Mouse (Mus musculus) heart, adult 2 months (tissue): ENCODE results near the gene Pml. TPM values are rescaled to one million over a fixed set of nuclear protein-coding genes. Genes with fewer than 3 reads are reported as not detected.

Source experiments
- DNase-seq, 2 experiments: peaks; one replicate each; pipeline ENCODE4 v3.0.0; 2021
- H3K27ac ChIP-seq: fragments of 200-600 bp; 2 replicates; pipeline ENCODE4 v1.8.1; 2022
- H3K27me3 ChIP-seq: fragments of 200-500 bp; 2 replicates; pipeline ENCODE4 v1.6.1; 2012; ENCODE audit warnings: mild to moderate bottlenecking, low read length, inconsistent platforms, mixed read lengths; ENCODE audit not compliant: control insufficient read depth, insufficient read depth
- H3K36me3 ChIP-seq: fragments of 200-500 bp; 2 replicates; pipeline ENCODE4 v1.6.1; 2012; ENCODE audit warnings: low read length, inconsistent platforms; ENCODE audit not compliant: control insufficient read depth, insufficient read depth
- H3K4me1 ChIP-seq: fragments of 200-500 bp; 2 replicates; pipeline ENCODE4 v1.6.1; 2011; ENCODE audit warnings: low read length; ENCODE audit not compliant: control insufficient read depth, insufficient read depth
- H3K4me3 ChIP-seq: fragments of 200-600 bp; 2 replicates; pipeline ENCODE4 v1.8.1; 2022
- H3K79me2 ChIP-seq: fragments of 200-500 bp; replicated peaks from 2 replicates; pipeline ENCODE4 v1.6.1; 2012; ENCODE audit warnings: mild to moderate bottlenecking, inconsistent platforms, low read length, moderate library complexity, mixed read lengths; ENCODE audit not compliant: control insufficient read depth, insufficient read depth
- H3K9ac ChIP-seq: fragments of 200-500 bp; 2 replicates; pipeline ENCODE4 v1.6.1; 2012; ENCODE audit warnings: low read depth, mild to moderate bottlenecking, control low read depth, inconsistent platforms, low read length, mixed read lengths
- CTCF ChIP-seq: fragments of 200-600 bp; IDR thresholded peaks from 2 replicates; pipeline ENCODE4 v1.8.1; 2022; ENCODE audit warnings: antibody characterized with exemption, mild to moderate bottlenecking, moderate library complexity
- EP300 ChIP-seq: fragments of 200-500 bp; IDR thresholded peaks from 2 replicates; pipeline ENCODE4 v1.6.1; 2011; ENCODE audit warnings: low read depth, low read length, control low read depth; ENCODE audit not compliant: insufficient read depth
- POLR2A ChIP-seq: fragments of 200-500 bp; IDR thresholded peaks from 2 replicates; pipeline ENCODE4 v1.6.1; 2011; ENCODE audit warnings: mild to moderate bottlenecking, low read depth, low read length, control low read depth; ENCODE audit not compliant: insufficient read depth
- WGBS: fragments of 180-500 bp; shearing (Covaris S2); methylation state at CpG from one replicate; pipeline ENCODE4 v1.1.7; 2018; 5-methylcytosine and 5-hydroxymethylcytosine counted together
- intact Hi-C: fragments of 180-260 bp; cut with DNase I; formaldehyde crosslinking; loops from one replicate; pipeline ENCODE4 v1.15.1; 2025
- polyA plus RNA-seq: library from polyadenylated mRNA; depleted of rRNA; stranded (reverse); fragments of >200 nt; gene quantifications from 2 replicates; pipeline ENCODE4 v1.2.3, GENCODE M21; 2012
- total RNA-seq, 2 experiments: library from RNA; stranded (reverse); gene quantifications; 2 replicates each; pipeline ENCODE4 v1.2.3; 2021

Gene Pml
- total and polyA plus RNA-seq, 3 experiments = 7.5 to 10.4 (median 8.2) TPM

DNA sequence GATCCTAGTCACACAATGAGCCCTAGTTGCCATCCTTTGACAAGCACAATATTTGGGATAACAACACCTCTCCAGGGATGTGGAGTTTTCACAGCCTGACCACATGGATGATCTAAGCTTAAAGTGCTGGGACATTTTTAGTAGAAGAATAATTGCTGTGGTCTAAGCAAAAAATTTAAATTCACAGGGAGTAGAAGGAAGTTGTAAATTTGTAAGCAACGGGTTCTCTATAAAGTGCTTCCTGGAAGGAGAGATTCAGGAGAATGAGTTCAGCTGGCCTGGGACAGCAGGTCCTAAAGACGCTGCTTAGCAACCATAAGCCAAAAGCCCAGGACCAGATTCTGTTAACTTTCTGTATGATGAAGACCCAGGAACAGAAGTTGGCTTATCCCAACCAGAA, 40.3 kb upstream of the Pml start:
- H3K9ac ChIP-seq = no peak overlapping the region
- intact Hi-C loops = no loop called here
- H3K4me3 ChIP-seq = no peak overlapping the region
- no peak overlapping the region for H3K27ac ChIP-seq
- H3K79me2 ChIP-seq = no peaks in the 10 kb centered on the region
- no peak for DNase-seq
- 73% methylated on average over 2 of the region's 2 CpGs for WGBS
- no peaks in the 10 kb centered on the region for H3K4me1 ChIP-seq
- H3K27me3 ChIP-seq = no peaks in the 10 kb centered on the region
- H3K36me3 ChIP-seq = no peaks in the 10 kb centered on the region
- TF ChIP-seq CTCF (no peak), POLR2A (no peak), EP300 (no peak)

GRCm38 (mm10) chr9:58289090-58289489, 39.5 kb upstream of the Pml start:
- Histone ChIP-seq H3K27ac (no peak overlapping the region), H3K4me1 (no peaks in the 10 kb centered on the region), H3K27me3 (no peaks in the 10 kb centered on the region), H3K4me3 (no peak overlapping the region), H3K79me2 (no peaks in the 10 kb centered on the region), H3K36me3 (no peaks in the 10 kb centered on the region), H3K9ac (no peak overlapping the region)
- intact Hi-C loops = no loop called here
- DNase-seq = no peak
- WGBS = 35% methylated on average over 1 of the region's 1 CpGs
- TF ChIP-seq POLR2A (no peak), CTCF (no peak), EP300 (no peak)

DNA sequence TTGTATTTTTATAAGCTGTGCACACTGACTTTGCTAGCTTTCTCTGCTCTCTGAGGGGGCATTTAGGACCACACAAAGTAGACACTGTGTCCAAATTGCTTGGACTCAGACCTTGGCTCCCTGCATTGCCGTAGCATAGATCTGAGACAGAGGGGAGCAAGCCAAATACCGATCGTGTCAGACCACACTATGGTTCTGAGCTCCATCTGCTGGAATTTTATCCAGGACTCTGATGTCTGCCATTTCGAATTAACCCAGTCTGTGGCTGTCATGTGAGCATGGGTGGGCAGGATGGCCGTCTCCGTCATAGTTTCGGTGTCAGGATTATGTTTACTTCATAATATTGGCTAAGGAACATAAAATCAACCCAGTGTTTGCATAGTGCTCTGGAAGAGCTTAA, 33.8 kb upstream of the Pml start:
- Histone ChIP-seq H3K79me2 (no peaks in the 10 kb centered on the region), H3K4me1 (peaks cover 5% of the 10 kb centered on the region), H3K27ac (no peak overlapping the region), H3K4me3 (no peak overlapping the region), H3K9ac (no peak overlapping the region), H3K27me3 (no peaks in the 10 kb centered on the region), H3K36me3 (no peaks in the 10 kb centered on the region)
- TF ChIP-seq EP300 = no peak
- TF ChIP-seq POLR2A = no peak
- no peak for TF ChIP-seq CTCF
- 61% methylated on average over 7 of the region's 7 CpGs for WGBS
- no peak for DNase-seq
- intact Hi-C loops = loop anchor here (5.0 kb wide), 1 partner anchor 246 kb away; no protein-coding TSS in a partner anchor

DNA sequence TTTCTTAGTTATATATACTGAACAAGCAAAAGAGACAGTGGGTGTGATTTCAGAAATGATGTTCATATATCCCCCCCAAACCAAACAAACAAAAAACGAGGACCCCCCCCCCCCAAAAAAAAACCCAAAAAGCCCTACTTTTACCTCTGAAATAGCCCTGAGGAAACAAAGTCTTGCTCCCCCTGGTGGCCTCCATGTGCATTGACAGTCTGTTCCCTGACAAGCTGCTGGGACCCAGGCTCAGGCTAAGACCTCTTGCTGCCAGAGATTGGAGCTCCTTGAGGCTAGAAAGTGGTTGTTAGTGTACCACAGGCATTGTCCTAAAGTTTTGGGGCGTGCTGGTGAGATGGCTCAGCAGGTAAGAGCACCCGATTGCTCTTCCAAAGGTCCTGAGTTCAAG, 32.0 kb upstream of the Pml start:
- Histone ChIP-seq H3K27me3 (no peaks in the 10 kb centered on the region), H3K79me2 (no peaks in the 10 kb centered on the region), H3K36me3 (no peaks in the 10 kb centered on the region), H3K9ac (no peak overlapping the region), H3K27ac (no peak overlapping the region), H3K4me3 (no peak overlapping the region), H3K4me1 (peaks cover 5% of the 10 kb centered on the region)
- no peak for TF ChIP-seq EP300
- peak; percentile 70 for TF ChIP-seq CTCF
- intact Hi-C loops = loop anchor here (5.0 kb wide), 1 partner anchor 244 kb away; no protein-coding TSS in a partner anchor
- 57% methylated on average over 3 of the region's 3 CpGs for WGBS
- DNase-seq = no peak

- peak overlapping the region; percentile 11; the same call in 1 of the 2 replicates for H3K27ac ChIP-seq
- H3K4me1 ChIP-seq = peaks cover 9% of the 10 kb centered on the region
- 35% methylated on average over 9 of the region's 9 CpGs for WGBS
- peak; percentile 58 to 75 for DNase-seq
- H3K9ac ChIP-seq = 0 out of 2 replicates have a peak overlapping the region, but pooled peaks have one; percentile 2
- H3K79me2 ChIP-seq = no peaks in the 10 kb centered on the region
- intact Hi-C loops = loop anchor here (1.0 to 5.0 kb wide), 3 partner anchors 33 to 243 kb away; no protein-coding TSS in a partner anchor
- no peaks in the 10 kb centered on the region for H3K27me3 ChIP-seq
- 0 out of 2 replicates have a peak overlapping the region, but pooled peaks have one; percentile 11 for H3K4me3 ChIP-seq
- TF ChIP-seq POLR2A (no peak), CTCF (peak; percentile 92), EP300 (peak; percentile 68)
- H3K36me3 ChIP-seq = no peaks in the 10 kb centered on the region
Measured at GRCm38 (mm10) chr9:58280259-58281109, 30.9 kb upstream of the Pml start.

DNA sequence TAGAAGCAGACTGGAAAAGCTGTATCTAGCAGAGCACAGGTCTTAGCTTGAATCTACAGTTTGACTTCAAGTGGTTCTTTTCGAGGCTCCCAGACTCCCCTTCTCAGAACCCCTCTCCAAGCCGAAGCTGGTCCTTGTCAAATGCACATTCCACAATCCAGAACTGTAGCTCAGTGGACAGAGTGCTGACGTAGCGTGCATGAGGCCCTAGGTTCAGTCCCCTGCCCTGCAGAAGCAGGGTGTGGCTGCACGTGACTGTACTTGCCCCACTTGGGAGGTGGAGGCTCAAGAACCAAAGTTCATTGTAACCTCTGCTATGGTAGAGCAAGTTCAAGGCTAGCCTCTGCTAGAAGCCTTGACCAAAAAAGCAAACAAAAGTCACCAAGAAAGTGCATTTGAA, 30.2 kb upstream of the Pml start:
- peaks cover 12% of the 10 kb centered on the region for H3K4me1 ChIP-seq
- H3K27me3 ChIP-seq = no peaks in the 10 kb centered on the region
- H3K36me3 ChIP-seq = peaks cover 1% of the 10 kb centered on the region; the same call in 1 of the 2 replicates
- intact Hi-C loops = loop anchor here (1.0 to 5.0 kb wide), 3 partner anchors 32 to 242 kb away; no protein-coding TSS in a partner anchor
- no peak for DNase-seq
- TF ChIP-seq CTCF = no peak
- TF ChIP-seq EP300 = no peak
- no peak for TF ChIP-seq POLR2A
- H3K4me3 ChIP-seq = no peak overlapping the region
- H3K27ac ChIP-seq = no peak overlapping the region
- 74% methylated on average over 5 of the region's 5 CpGs for WGBS
- H3K79me2 ChIP-seq = no peaks in the 10 kb centered on the region
- no peak overlapping the region for H3K9ac ChIP-seq
